Mouse (Mus musculus) testis, adult 2 months (tissue): ENCODE measurements around the gene Rxrb.
A peak's percentile ranks its signal among the peaks of the same experiment; 100 is the strongest.
"Not testable (repeated sequence)": the region's sequence is repeated elsewhere in the genome, so short reads cannot be mapped to it uniquely, and the experiment has no call there.

ENCODE experiments used
- CTCF ChIP-seq: fragments of 200-500 bp; IDR thresholded peaks from 2 replicates; pipeline ENCODE4 v1.5.1; 2012; ENCODE audit warnings: low read depth, mild to moderate bottlenecking, inconsistent platforms, low read length, moderate library complexity; ENCODE audit not compliant: control insufficient read depth, insufficient read depth, insufficient replicate concordance
- POLR2A ChIP-seq: fragments of 200-500 bp; IDR thresholded peaks from 2 replicates; pipeline ENCODE4 v1.6.1; 2012; ENCODE audit warnings: low read depth, mild to moderate bottlenecking, inconsistent platforms, low read length, moderate library complexity; ENCODE audit not compliant: control insufficient read depth

GRCm38 (mm10) chr17:33982136-33982535, 49.5 kb upstream of the Rxrb start:
- peak; percentile 68; the same call in 1 of the 2 replicates for TF ChIP-seq CTCF
- not testable (repeated sequence) for TF ChIP-seq POLR2A
